Mouse (Mus musculus) heart, adult 9 months (tissue): ENCODE measurements at regions not wholly inside any gene's neighbourhood (a gene's known extent, or its start where the extent isn't known, plus 50 kb on each side); places are given as distances from the start of the nearest gene placed in this dataset.

Source experiments
- DNase-seq, 2 experiments: peaks; one replicate each; pipeline ENCODE4 v3.0.0; 2022; ENCODE audit warnings: low spot score in 2 of 2

DNA sequence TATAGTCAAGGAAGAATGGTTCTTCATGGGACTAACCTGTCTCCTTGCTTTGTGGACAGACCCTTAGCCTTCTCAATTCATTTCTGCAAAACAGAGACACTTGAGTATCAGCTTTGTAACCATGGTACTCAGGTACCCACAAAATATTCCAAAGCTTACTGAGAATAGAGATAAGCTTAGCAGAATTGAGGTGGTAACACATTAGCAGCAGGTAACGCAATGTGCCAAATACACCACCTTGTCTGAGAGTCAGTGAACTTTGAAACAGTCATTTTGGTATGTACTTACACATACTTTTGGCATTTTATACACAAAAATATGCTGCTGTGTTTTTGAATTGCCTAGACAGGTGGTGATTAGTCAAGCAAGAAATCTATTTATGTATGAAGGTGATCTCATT, 69.8 kb upstream of the Slc6a14 start:
- DNase-seq: no peak

DNA sequence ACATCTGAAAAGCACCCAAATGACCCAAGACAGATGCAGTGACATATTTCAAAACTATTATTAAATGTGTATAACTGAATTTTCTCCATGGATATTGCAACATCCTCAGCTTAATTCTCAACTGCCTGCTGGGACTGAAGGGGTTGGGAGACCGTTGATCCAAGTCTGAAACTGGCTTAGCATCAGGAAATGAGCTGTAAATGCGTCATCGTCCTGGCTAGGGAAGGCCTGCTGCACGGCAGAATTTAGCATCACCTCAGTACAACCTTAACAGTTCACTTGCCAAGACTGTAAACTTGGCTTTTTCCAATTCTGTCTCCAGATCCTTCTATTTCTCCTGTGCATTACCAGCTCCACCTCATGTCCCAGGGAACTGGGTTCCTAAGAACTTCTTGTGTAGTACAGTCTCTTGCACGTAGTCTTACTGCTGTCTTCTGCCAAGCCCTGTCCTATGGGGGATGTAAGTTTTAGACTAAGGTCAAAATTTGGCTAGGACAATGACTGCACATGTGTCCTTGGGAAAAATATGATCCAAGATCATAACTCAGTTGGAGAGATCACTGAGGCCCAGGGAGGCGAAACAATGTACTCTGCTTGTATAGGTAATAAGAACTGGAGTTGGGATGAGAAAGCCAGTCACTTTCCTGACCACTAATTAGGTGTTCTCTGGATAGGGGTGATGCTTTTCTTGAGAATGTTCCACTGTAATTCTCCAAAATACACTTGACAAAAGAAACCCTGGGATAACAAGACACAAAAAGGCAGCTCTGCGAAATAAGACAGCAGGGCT, 63.0 kb upstream of the Slc6a14 start:
- DNase-seq: peak; percentile 22 to 42
